Mouse (Mus musculus): Measurements from ENCODE around the gene Sp6.

GRCm38 (mm10) chr11:97021121-97021765 lies 8.0 kb downstream of the Sp6 start:
- TF ChIP-seq EP300 (IDR thresholded peaks at IDR 0.05; ENCODE audit: low read length) (no peak), CTCF (conservative IDR thresholded peaks at IDR 0.05 in 1 of 2, IDR thresholded peaks at IDR 0.05 in 1 of 2; ENCODE audit: low read depth in 2 of 2, low read length in 2 of 2) (no peak), MYC (IDR thresholded peaks at IDR 0.05; ENCODE audit: low read depth, low read length) (no peak), POLR2A (IDR thresholded peaks at IDR 0.05; ENCODE audit: low read depth, low read length) (no peak), CHD2 (IDR thresholded peaks at IDR 0.05; ENCODE audit: low read length) (no peak), GABPA (IDR thresholded peaks at IDR 0.05; ENCODE audit: insufficient replicate concordance, low read depth, low read length) (no peak)
